Mouse (Mus musculus): ENCODE results near the gene Knstrn. TPM values are rescaled to one million over a fixed set of nuclear protein-coding genes. Genes with fewer than 3 reads are reported as not detected.

Gene Knstrn
- 7.0 to 11.9 TPM (median 8.3 TPM) in 4 replicates for total RNA-seq (2023; ENCODE audit: inconsistent age)

DNA sequence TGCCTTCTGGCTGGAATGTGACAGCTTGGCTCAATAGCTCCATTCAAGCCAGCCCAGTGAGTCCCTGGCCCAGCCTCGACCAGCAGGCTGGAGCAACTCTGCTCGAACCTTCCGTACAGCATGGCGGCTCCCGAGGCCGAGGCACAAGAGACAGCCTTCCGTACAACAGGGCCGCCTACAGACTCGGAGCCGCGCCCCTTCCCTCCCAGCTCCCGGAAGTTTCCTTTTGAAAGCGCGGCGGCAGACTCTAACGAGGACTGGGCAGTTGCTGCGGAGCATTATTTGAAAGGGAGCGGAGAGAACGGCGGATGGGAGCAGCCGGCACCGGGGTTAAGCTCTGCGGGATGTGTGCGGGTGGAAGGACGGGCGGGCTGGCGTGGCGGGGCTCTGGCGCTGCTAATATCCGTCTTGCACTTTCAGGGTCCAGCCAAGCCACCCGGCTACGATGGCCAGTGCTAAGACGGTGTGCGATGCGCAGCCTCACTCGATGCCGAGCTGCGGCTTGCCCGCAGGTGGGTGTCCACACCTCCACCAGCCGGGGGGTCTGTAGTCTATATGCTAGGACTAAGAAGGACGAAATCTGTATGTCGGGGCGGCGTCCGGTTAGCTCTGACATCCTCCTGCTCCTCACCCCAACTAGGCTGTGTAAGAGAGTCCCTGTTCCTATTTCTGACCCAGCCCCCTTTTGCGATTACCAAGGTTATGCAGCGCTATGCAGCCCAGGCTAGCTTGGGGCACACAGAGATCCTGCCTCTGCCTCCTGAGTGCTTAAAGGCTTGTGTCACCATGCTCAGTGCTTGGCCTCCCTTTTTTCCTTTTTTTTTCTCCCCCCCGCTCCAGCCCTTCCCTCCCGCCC is at the start of gene Knstrn:
TSS of gene Knstrn (plus strand) at position 23 of the 856 bp plus-strand sequence.

GRCm38 (mm10) chr2:118772158-118772874 is 41.5 kb upstream of the Knstrn start, which contains the start of gene Phgr1:
TSS of gene Phgr1 (plus strand) at chr2:118772769.

DNA sequence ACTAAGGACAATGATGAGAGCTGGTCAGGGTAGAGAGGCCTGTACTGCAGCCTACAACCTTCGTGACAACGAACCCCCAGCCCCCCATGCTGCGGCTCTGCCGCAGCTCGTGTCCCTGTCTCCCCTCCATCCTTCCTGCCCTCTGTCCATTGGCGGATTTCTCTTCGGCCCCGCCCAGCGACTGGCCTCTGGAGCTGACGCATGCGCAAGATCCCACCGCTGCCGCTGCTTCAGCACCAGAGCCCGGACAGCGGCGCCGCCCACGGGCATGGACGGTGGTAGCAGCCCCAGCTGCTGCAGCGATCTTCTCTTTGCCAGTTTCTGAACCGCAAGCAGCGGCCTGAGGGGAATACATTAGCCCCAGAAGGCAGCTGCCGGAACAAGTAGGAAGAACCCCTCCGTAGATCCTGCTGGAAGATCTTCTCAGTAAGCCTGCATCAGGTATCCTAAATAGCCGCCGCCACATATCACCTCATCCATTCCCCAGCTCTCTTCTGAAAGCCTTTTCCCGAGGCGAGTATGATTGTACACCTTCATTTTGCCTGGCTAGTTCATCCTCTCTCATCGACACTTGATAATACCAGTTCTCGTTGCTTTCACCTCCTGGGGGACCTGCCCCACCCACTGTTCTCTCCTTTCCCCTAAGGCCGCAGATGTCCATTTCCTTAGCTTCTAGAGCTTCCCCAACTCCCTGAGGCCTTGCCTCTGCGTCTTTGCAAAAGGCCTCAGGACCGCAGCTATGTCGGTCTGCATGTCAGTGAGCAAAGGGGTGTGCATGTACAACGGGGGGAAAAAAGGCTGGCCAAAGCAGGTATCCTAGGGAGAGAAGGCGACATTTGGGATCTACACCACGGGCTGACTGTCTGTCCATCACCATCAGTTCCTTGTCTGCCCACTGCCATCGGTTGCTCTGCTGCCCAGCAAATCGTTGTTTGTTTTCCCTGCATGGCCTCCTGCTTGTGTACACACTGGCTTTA is 34.0 kb upstream of the Knstrn start, which contains the start of gene Disp2:
TSS of gene Disp2 (plus strand) at position 216 of the 977 bp plus-strand sequence.

GRCm38 (mm10) chr2:118861454-118862339 is 47.9 kb downstream of the Knstrn start, which contains the start of gene Ivd:
TSS of gene Ivd (plus strand) at chr2:118861954.

GRCm38 (mm10) chr2:118899981-118900825 is 86.4 kb downstream of the Knstrn start, which contains the start of gene Bahd1:
TSS of gene Bahd1 (plus strand) at chr2:118900377.

Other genes starting within 250 kb of the Knstrn start
- gene Bub1b, start 215.8 kb upstream of the Knstrn start, total RNA-seq (2023; ENCODE audit: inconsistent age), result 4.4 to 6.9 TPM (median 6.5 TPM) in 4 replicates
- gene Pak6, start 150.7 kb upstream of the Knstrn start, total RNA-seq (2023; ENCODE audit: inconsistent age), result 2.2 to 6.3 TPM (median 4.1 TPM) in 4 replicates
- 0.33 to 0.45 TPM (median 0.40 TPM) in 4 replicates for gene Ankrd63, start 110.0 kb upstream of the Knstrn start, total RNA-seq (2023; ENCODE audit: inconsistent age)
- 87.6 to 107 TPM (median 99.4 TPM) in 4 replicates for gene Plcb2, start 85.6 kb upstream of the Knstrn start, total RNA-seq (2023; ENCODE audit: inconsistent age)
- 16.6 to 23.0 TPM (median 17.8 TPM) in 4 replicates for gene Inafm2, start 68.2 kb upstream of the Knstrn start, total RNA-seq (2023; ENCODE audit: inconsistent age)
- 0.57 TPM in 1 of 4 replicates, not detected in the others for gene Ccdc9b, start 51.3 kb upstream of the Knstrn start, total RNA-seq (2023; ENCODE audit: inconsistent age)
- gene Phgr1, start 41.2 kb upstream of the Knstrn start, total RNA-seq (2023; ENCODE audit: inconsistent age), result not detected in 4 replicates
- not detected in 4 replicates for gene Disp2, start 34.3 kb upstream of the Knstrn start, total RNA-seq (2023; ENCODE audit: inconsistent age)
- 62.9 to 97.4 TPM (median 72.1 TPM) in 4 replicates for gene Ivd, start 48.0 kb downstream of the Knstrn start, total RNA-seq (2023; ENCODE audit: inconsistent age)
- gene Bahd1, start 86.4 kb downstream of the Knstrn start, total RNA-seq (2023; ENCODE audit: inconsistent age), result 52.2 to 60.4 TPM (median 55.0 TPM) in 4 replicates
- 3.6 to 4.3 TPM (median 4.0 TPM) in 4 replicates for gene Chst14, start 112.5 kb downstream of the Knstrn start, total RNA-seq (2023; ENCODE audit: inconsistent age)
- 11.5 to 14.4 TPM (median 13.0 TPM) in 4 replicates for gene Ccdc32, start 215.4 kb downstream of the Knstrn start, total RNA-seq (2023; ENCODE audit: inconsistent age)
- gene Rpusd2, start 220.8 kb downstream of the Knstrn start, total RNA-seq (2023; ENCODE audit: inconsistent age), result 16.0 to 18.0 TPM (median 16.8 TPM) in 4 replicates
- 3.3 to 4.7 TPM (median 4.1 TPM) in 4 replicates for gene Knl1, start 233.1 kb downstream of the Knstrn start, total RNA-seq (2023; ENCODE audit: inconsistent age)

Data from B cell, adult (primary cell).